Mouse (Mus musculus) forebrain, embryonic 12.5 days (tissue): ENCODE data around the gene Zfp652. TPM values are rescaled to one million over a fixed set of nuclear protein-coding genes. Genes with fewer than 3 reads are reported as not detected.

ENCODE experiments used
- ATAC-seq: fragments of 200-750 bp; cut with Nextera tagmentation; 2 replicates; pipeline ENCODE4 v1.8.0; 2017; ENCODE audit warnings: moderate TSS enrichment; ENCODE audit not compliant: low FRiP score
- H3K27ac ChIP-seq: fragments of 300-500 bp; sonication (generic); 2 replicates; pipeline ENCODE4 v1.5.1; 2016; ENCODE audit warnings: mild to moderate bottlenecking
- H3K27me3 ChIP-seq: fragments of 300-500 bp; sonication (generic); 2 replicates; pipeline ENCODE4 v1.6.1; 2016; ENCODE audit warnings: mild to moderate bottlenecking
- H3K36me3 ChIP-seq: fragments of 300-500 bp; sonication (generic); replicated peaks from 2 replicates; pipeline ENCODE4 v1.6.1; 2016; ENCODE audit warnings: mild to moderate bottlenecking
- H3K4me1 ChIP-seq: fragments of 300-500 bp; sonication (generic); 2 replicates; pipeline ENCODE4 v1.6.1; 2016
- H3K4me2 ChIP-seq: fragments of 300-500 bp; sonication (generic); 2 replicates; pipeline ENCODE4 v1.6.1; 2016; ENCODE audit warnings: mild to moderate bottlenecking, moderate library complexity
- H3K4me3 ChIP-seq: fragments of 300-500 bp; sonication (generic); replicated peaks from 2 replicates; pipeline ENCODE4 v1.5.1; 2016; ENCODE audit warnings: mild to moderate bottlenecking
- H3K9ac ChIP-seq: fragments of 300-500 bp; sonication (generic); 2 replicates; pipeline ENCODE4 v1.6.1; 2016; ENCODE audit warnings: mild to moderate bottlenecking
- H3K9me3 ChIP-seq: fragments of 300-500 bp; sonication (generic); 2 replicates; pipeline ENCODE4 v1.6.1; 2016
- WGBS: fragments of 180-500 bp; shearing (Covaris S2); methylation state at CpG from one replicate; pipeline ENCODE4 v1.1.7; 2016; 5-methylcytosine and 5-hydroxymethylcytosine counted together
- polyA plus RNA-seq: library from polyadenylated mRNA; unstranded; fragments of >200 nt; fragmentation: Nextera tagmentation; extraction: Ambion mirVana; gene quantifications from 2 replicates; pipeline ENCODE4 v1.2.1, GENCODE M21; 2016

Zfp652 gene
- polyA plus RNA-seq, 1 experiment from 2014 or later, result 27.6 TPM

- no peak overlapping the region for H3K27ac ChIP-seq
- peaks cover 38% of the 10 kb centered on the region for H3K27me3 ChIP-seq
- H3K36me3 ChIP-seq, result no peaks in the 10 kb centered on the region
- H3K4me3 ChIP-seq, result no peak overlapping the region
- H3K4me1 ChIP-seq, result peaks cover 9% of the 10 kb centered on the region
- ATAC-seq, result no peak
- 79% methylated on average over 5 of the region's 5 CpGs for WGBS
- H3K4me2 ChIP-seq, result no peak overlapping the region
- no peaks in the 10 kb centered on the region for H3K9me3 ChIP-seq
- no peak overlapping the region for H3K9ac ChIP-seq
Observed at GRCm38 (mm10) chr11:95794201-95794600, 81.7 kb downstream of the Zfp652 start.

- 78% methylated on average over 5 of the region's 5 CpGs for WGBS
- Histone ChIP-seq H3K9ac (no peak overlapping the region), H3K36me3 (no peaks in the 10 kb centered on the region), H3K27ac (no peak overlapping the region), H3K4me1 (peaks cover 9% of the 10 kb centered on the region), H3K4me3 (no peak overlapping the region), H3K9me3 (no peaks in the 10 kb centered on the region), H3K4me2 (no peak overlapping the region), H3K27me3 (peaks cover 38% of the 10 kb centered on the region)
- no peak for ATAC-seq
Observed at GRCm38 (mm10) chr11:95795582-95795981, 83.1 kb downstream of the Zfp652 start.

GRCm38 (mm10) chr11:95805010-95805409, 92.5 kb downstream of the Zfp652 start:
- H3K9ac ChIP-seq, result no peak overlapping the region
- H3K9me3 ChIP-seq, result peaks cover 9% of the 10 kb centered on the region; the same call in 1 of the 2 replicates
- ATAC-seq, result no peak
- WGBS, result 73% methylated on average over 5 of the region's 5 CpGs
- H3K4me1 ChIP-seq, result peaks cover 7% of the 10 kb centered on the region
- no peaks in the 10 kb centered on the region; the same call in 1 of the 2 replicates for H3K27me3 ChIP-seq
- H3K27ac ChIP-seq, result no peak overlapping the region
- H3K36me3 ChIP-seq, result no peaks in the 10 kb centered on the region
- no peak overlapping the region for H3K4me2 ChIP-seq
- H3K4me3 ChIP-seq, result no peak overlapping the region

- H3K4me2 ChIP-seq, result no peak overlapping the region
- no peak for ATAC-seq
- WGBS, result 62% methylated on average over 3 of the region's 3 CpGs
- no peak overlapping the region for H3K27ac ChIP-seq
- H3K4me1 ChIP-seq, result peaks cover 9% of the 10 kb centered on the region
- peaks cover 9% of the 10 kb centered on the region; the same call in 1 of the 2 replicates for H3K9me3 ChIP-seq
- no peak overlapping the region for H3K9ac ChIP-seq
- no peaks in the 10 kb centered on the region for H3K36me3 ChIP-seq
- no peak overlapping the region for H3K4me3 ChIP-seq
- no peaks in the 10 kb centered on the region; the same call in 1 of the 2 replicates for H3K27me3 ChIP-seq
Observed at GRCm38 (mm10) chr11:95805527-95805926, 93.1 kb downstream of the Zfp652 start.

GRCm38 (mm10) chr11:95807884-95808283, 95.4 kb downstream of the Zfp652 start:
- no peak overlapping the region for H3K27ac ChIP-seq
- H3K4me2 ChIP-seq, result no peak overlapping the region
- 94% methylated on average over 5 of the region's 5 CpGs for WGBS
- H3K4me1 ChIP-seq, result peaks cover 9% of the 10 kb centered on the region
- no peaks in the 10 kb centered on the region for H3K36me3 ChIP-seq
- H3K9me3 ChIP-seq, result peaks cover 9% of the 10 kb centered on the region; the same call in 1 of the 2 replicates
- ATAC-seq, result no peak
- no peak overlapping the region for H3K4me3 ChIP-seq
- peaks cover 5% of the 10 kb centered on the region; the same call in 1 of the 2 replicates for H3K27me3 ChIP-seq
- no peak overlapping the region for H3K9ac ChIP-seq

GRCm38 (mm10) chr11:95808448-95809011, 96.1 kb downstream of the Zfp652 start:
- no peak overlapping the region for H3K9ac ChIP-seq
- peaks cover 9% of the 10 kb centered on the region; the same call in 1 of the 2 replicates for H3K9me3 ChIP-seq
- no peaks in the 10 kb centered on the region for H3K36me3 ChIP-seq
- H3K4me1 ChIP-seq, result peaks cover 9% of the 10 kb centered on the region
- H3K4me3 ChIP-seq, result no peak overlapping the region
- no peak for ATAC-seq
- 81% methylated on average over 5 of the region's 5 CpGs for WGBS
- H3K27me3 ChIP-seq, result peaks cover 5% of the 10 kb centered on the region; the same call in 1 of the 2 replicates
- H3K27ac ChIP-seq, result no peak overlapping the region
- H3K4me2 ChIP-seq, result no peak overlapping the region

GRCm38 (mm10) chr11:95809603-95810002, 97.1 kb downstream of the Zfp652 start:
- ATAC-seq, result no peak
- WGBS, result 14% methylated on average over 5 of the region's 5 CpGs
- H3K27ac ChIP-seq, result no peak overlapping the region

GRCm38 (mm10) chr11:95810828-95811227, 98.4 kb downstream of the Zfp652 start:
- WGBS, result 61% methylated on average over 7 of the region's 7 CpGs
- H3K27ac ChIP-seq, result no peak overlapping the region

More at GRCm38 (mm10) chr11:95809603-95810002, 97.1 kb downstream of the Zfp652 start:
- Histone ChIP-seq H3K4me1 (peaks cover 9% of the 10 kb centered on the region), H3K27me3 (peaks cover 5% of the 10 kb centered on the region; the same call in 1 of the 2 replicates), H3K4me3 (no peak overlapping the region), H3K4me2 (no peak overlapping the region), H3K9ac (no peak overlapping the region; the same call in 1 of the 2 replicates), H3K9me3 (peaks cover 9% of the 10 kb centered on the region; the same call in 1 of the 2 replicates), H3K36me3 (no peaks in the 10 kb centered on the region)

GRCm38 (mm10) chr11:95811741-95812140, 99.3 kb downstream of the Zfp652 start:
- no peak overlapping the region for H3K4me2 ChIP-seq
- H3K9ac ChIP-seq, result no peak overlapping the region
- ATAC-seq, result no peak
- H3K27ac ChIP-seq, result no peak overlapping the region
- peaks cover 9% of the 10 kb centered on the region; the same call in 1 of the 2 replicates for H3K9me3 ChIP-seq
- H3K36me3 ChIP-seq, result no peaks in the 10 kb centered on the region
- H3K27me3 ChIP-seq, result 0 out of 2 replicates have a peak, but pooled peaks cover 5% of the 10 kb centered on the region
- WGBS, result 86% methylated on average over 6 of the region's 6 CpGs
- no peak overlapping the region for H3K4me3 ChIP-seq
- peaks cover 9% of the 10 kb centered on the region for H3K4me1 ChIP-seq

More at GRCm38 (mm10) chr11:95810828-95811227, 98.4 kb downstream of the Zfp652 start:
- H3K9me3 ChIP-seq, result peaks cover 9% of the 10 kb centered on the region; the same call in 1 of the 2 replicates
- H3K27me3 ChIP-seq, result peaks cover 5% of the 10 kb centered on the region; the same call in 1 of the 2 replicates
- H3K4me1 ChIP-seq, result peaks cover 9% of the 10 kb centered on the region
- H3K9ac ChIP-seq, result no peak overlapping the region
- no peak for ATAC-seq
- no peak overlapping the region for H3K4me3 ChIP-seq
- no peaks in the 10 kb centered on the region for H3K36me3 ChIP-seq
- no peak overlapping the region for H3K4me2 ChIP-seq

- Histone ChIP-seq H3K9ac (no peak overlapping the region), H3K27me3 (0 out of 2 replicates have a peak, but pooled peaks cover 5% of the 10 kb centered on the region), H3K27ac (no peak overlapping the region), H3K36me3 (no peaks in the 10 kb centered on the region), H3K9me3 (peaks cover 7% of the 10 kb centered on the region; the same call in 1 of the 2 replicates), H3K4me3 (no peak overlapping the region), H3K4me2 (no peak overlapping the region), H3K4me1 (peaks cover 9% of the 10 kb centered on the region)
- ATAC-seq, result no peak
- 74% methylated on average over 4 of the region's 4 CpGs for WGBS
Observed at GRCm38 (mm10) chr11:95812224-95812623, 99.8 kb downstream of the Zfp652 start.

GRCm38 (mm10) chr11:95814101-95814500, 101.6 kb downstream of the Zfp652 start:
- Histone ChIP-seq H3K9ac (no peak overlapping the region), H3K36me3 (no peaks in the 10 kb centered on the region), H3K4me3 (no peak overlapping the region), H3K9me3 (no peaks in the 10 kb centered on the region), H3K4me1 (peaks cover 9% of the 10 kb centered on the region), H3K27ac (no peak overlapping the region), H3K27me3 (0 out of 2 replicates have a peak, but pooled peaks cover 8% of the 10 kb centered on the region), H3K4me2 (no peak overlapping the region)
- WGBS, result 92% methylated on average over 2 of the region's 2 CpGs
- ATAC-seq, result no peak

- Histone ChIP-seq H3K27ac (no peak overlapping the region), H3K9ac (no peak overlapping the region), H3K4me1 (peaks cover 3% of the 10 kb centered on the region), H3K36me3 (no peaks in the 10 kb centered on the region), H3K9me3 (no peaks in the 10 kb centered on the region), H3K4me3 (no peak overlapping the region), H3K4me2 (no peak overlapping the region), H3K27me3 (0 out of 2 replicates have a peak, but pooled peaks cover 8% of the 10 kb centered on the region)
- ATAC-seq, result no peak
- WGBS, result 82% methylated on average over 5 of the region's 5 CpGs
Observed at GRCm38 (mm10) chr11:95814857-95815256, 102.4 kb downstream of the Zfp652 start.

- no peaks in the 10 kb centered on the region for H3K36me3 ChIP-seq
- no peak overlapping the region for H3K4me2 ChIP-seq
- 0 out of 2 replicates have a peak, but pooled peaks cover 8% of the 10 kb centered on the region for H3K27me3 ChIP-seq
- no peaks in the 10 kb centered on the region for H3K9me3 ChIP-seq
- H3K9ac ChIP-seq, result no peak overlapping the region
- no peak overlapping the region for H3K4me3 ChIP-seq
- no peak for ATAC-seq
- no peak overlapping the region for H3K27ac ChIP-seq
- H3K4me1 ChIP-seq, result no peaks in the 10 kb centered on the region
- 82% methylated on average over 9 of the region's 9 CpGs for WGBS
Observed at GRCm38 (mm10) chr11:95815412-95815811, 102.9 kb downstream of the Zfp652 start.
